Mouse (Mus musculus): ENCODE results near the gene Krt9.
A peak's percentile ranks its signal among the peaks of the same experiment; 100 is the strongest.

Gene Krt9

DNA sequence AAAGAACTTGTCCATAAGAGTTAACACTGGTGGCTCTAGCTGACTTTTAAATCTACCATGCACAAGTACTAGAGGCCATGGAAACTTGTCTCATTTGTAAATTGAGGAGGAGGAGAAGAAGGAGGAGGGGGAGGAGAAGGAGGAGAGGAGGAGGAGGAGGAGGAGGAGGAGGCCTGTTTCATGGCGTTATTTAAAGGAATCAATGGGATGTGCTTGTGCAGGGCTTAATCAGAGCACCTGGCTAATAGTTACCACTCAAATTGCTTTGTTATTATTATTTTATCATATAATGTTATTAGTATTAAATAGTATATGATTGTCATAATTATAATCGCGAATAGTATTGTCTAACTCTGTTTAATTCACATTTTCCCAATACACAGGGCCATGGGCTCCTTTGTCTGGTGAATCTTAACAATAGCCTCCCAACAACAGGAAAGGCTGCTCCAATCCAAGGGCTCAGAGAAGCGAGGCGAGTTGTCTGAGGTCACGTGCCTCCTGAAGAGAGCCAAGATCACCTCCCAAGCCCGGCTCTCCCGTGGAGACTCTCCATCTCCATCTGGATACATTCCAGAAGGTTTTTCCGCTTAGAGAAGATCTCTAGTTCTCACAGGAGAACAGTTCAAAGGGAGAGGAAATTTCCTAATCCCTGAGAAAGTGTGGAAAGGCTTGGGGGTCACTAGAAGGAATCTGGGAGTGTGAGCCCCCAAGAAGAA lies 44.3 kb downstream of the Krt9 start, which contains the start of gene Krt19:
TSS of gene Krt19 (minus strand) at position 51 of the 716 bp plus-strand sequence.
- DNase-seq: no peak

DNA sequence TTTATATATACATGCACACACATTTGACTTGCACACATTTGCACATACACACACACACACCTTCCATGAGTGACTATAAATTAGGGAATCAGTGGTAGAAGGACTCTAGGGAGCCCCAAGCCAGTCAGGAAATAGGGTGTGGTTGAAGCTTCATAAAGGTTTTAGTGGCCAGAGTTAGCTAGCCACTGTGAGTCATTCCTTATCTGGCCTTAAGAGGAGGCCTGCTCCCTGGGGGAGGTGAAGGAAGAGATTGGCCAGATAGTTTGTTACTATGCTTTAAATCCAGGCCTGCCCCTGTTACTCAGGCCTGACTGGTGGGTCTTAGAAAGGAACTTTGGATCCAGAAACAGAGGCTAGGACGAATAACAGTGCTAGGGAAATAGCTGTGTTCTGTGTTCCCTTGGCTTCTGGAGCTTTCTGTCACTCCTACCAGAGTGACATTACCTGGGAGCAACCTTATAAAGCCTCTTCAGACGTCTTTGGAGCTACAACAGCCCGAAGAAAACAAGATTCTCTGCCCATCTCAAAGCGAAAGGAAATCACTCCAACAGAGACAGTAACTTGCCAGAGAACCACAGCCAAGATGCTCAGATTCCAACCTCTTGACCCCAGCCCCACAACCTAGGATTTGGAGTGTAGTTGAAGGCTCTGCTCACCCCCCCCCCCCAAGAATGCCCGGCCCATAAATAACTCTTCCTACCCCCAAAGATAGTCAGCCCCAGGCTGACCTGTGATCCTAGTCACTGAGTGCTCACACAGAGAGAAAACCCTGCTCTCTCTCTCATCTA lies 45.3 kb downstream of the Krt9 start:
- no peak for DNase-seq

DNA sequence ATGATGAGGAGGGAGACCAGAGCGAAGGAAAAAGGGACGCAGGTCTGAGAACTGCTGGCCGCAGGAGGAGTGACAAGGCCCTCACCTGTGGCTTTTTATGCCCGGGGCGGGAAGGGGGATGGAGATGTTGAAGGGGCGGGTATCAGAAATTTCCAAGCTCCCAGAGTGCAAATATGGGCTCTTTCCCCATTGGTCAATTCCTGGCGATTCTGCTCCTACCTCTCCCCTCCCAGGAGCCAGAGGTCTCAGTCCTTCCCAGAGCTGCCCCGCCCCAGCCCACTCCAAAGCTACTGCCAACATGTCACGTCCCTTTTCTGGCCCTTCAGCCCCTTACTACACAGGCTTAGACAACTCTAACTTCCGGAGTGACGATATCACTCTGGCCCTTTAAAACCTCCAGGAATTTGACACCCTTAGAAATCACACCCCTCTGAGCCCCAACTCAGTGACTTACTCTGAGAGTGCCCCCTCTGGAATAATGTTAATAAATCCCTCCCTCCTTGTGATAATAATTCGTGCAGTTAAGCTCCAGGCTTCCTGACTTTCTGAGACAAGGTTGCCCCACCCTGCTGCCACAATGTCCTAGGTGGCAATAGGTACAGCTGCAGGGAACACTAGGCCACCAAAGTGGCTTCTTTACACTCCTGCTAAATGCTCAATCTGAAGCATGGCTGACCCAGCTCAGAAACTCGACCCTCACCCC lies 47.0 kb downstream of the Krt9 start:
- peak; percentile 44 to 49 for DNase-seq

DNA sequence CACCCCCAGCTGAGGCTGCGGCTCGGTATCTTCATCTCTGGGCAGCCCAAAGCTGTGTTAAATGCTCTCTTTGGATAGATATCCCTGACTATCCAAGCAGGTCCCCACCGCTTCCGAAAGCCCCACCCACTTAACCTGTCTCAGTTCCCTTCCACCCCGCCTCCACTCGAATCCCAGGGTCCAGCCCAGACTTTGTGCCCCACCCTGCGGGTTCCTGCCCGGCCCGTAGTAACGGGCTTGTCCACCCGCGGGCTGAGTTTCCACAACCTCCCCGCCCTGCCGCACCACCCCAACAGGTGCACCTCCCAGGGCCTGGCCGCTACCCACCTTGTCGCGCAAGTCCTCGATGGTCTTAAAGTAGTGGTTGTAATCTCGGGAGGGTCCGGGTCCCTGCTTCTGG lies 47.9 kb downstream of the Krt9 start:
- peak; percentile 51 to 69 for DNase-seq

GRCm38 (mm10) chr11:100140966-100141365 lies 52.1 kb downstream of the Krt9 start:
- DNase-seq: no peak

DNA sequence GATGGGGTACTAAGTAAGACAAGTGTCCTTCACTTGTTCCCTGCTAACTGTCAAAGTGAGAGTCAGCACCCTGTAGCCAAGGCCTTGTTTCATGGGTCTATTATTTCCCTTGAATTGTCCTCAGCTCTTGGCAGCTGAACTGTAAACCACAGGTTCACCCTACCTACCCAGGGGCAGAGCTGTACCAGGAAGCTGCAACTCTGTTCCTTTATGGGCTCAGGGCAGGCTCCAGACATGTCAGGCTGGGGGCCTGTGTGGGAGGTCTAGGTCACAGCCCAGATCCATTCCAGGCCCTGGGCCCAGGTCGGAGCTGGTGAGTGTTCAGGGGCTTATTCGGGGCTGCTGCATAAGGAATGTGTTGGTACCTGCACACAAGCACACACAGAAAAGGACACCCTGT lies 53.7 kb downstream of the Krt9 start:
- DNase-seq: no peak

DNA sequence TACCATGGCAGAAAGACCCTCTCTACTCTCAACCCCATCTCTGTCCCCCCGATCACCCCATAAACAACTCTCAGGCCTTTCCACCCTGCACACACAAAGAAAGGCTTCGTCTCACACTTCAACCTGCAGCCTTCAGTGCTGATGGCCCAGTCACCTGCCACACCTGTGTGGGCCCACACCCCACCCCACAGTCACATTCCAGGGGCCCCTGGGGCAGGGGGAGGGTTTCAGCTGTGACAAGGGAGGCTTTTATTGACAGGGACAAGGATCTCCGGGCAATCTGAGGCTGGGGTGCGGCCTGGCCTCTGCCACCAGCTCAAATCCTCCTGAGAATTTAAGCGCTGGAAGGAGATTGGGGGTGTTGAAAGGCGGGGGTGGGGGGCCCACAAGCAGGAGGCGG lies 54.2 kb downstream of the Krt9 start:
- no peak for DNase-seq

DNA sequence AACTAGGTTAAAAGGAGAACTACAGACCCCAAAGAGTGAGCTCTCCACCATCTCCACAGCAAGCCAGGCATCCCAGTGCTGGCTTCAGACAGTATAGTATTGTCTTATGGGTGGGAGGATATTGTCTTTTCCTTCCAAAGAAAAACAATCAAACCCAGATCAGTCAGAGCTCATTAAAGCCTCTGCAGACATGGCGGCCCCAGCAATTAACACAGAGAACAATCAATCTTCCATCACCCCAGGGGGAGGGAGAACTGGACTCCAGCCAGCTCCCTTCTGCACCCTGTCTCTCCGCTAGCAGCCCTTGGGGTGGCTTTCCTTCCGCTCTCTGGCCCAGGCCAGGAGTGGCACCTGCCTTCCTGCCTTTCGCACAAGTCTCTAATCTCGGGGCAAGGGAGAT lies 55.4 kb downstream of the Krt9 start:
- DNase-seq: peak; percentile 44 to 56
